Mouse (Mus musculus) CH12.LX (cell line): Measurements from ENCODE around the gene Cmss1.

Experiments
- CTCF ChIP-seq, 2 experiments: IDR thresholded peaks in 1 of 2; conservative IDR thresholded peaks in 1 of 2; 2 replicates each; pipeline ENCODE4 v1.5.1; 2011 to 2012; ENCODE audit warnings: low read depth in 2 of 2, low read length in 2 of 2, improper control_type of control experiment in 1 of 2, inconsistent platforms in 1 of 2, mild to moderate bottlenecking in 1 of 2, moderate library complexity in 1 of 2
- MAFK ChIP-seq: IDR thresholded peaks from 2 replicates; pipeline ENCODE4 v1.6.1; 2011; ENCODE audit warnings: low read length, improper control_type of control experiment; ENCODE audit not compliant: insufficient replicate concordance
- MAX ChIP-seq: IDR thresholded peaks from 2 replicates; pipeline ENCODE4 v1.6.1; 2011; ENCODE audit warnings: low read length, improper control_type of control experiment
- MEF2A ChIP-seq: IDR thresholded peaks from 2 replicates; pipeline ENCODE4 v1.6.1; 2014; ENCODE audit warnings: low read depth, mild to moderate bottlenecking, inconsistent platforms, low read length, improper control_type of control experiment, borderline replicate concordance
- NELFE ChIP-seq: IDR thresholded peaks from 2 replicates; pipeline ENCODE4 v1.6.1; 2011; ENCODE audit warnings: low read depth, low read length, improper control_type of control experiment
- USF1 ChIP-seq: IDR thresholded peaks from 2 replicates; pipeline ENCODE4 v1.6.1; 2014; ENCODE audit warnings: low read depth, mild to moderate bottlenecking, inconsistent platforms, low read length, improper control_type of control experiment
- ZMIZ1 ChIP-seq: IDR thresholded peaks from 2 replicates; pipeline ENCODE4 v1.6.1; 2012; ENCODE audit warnings: low read depth, mild to moderate bottlenecking, inconsistent platforms, low read length, improper control_type of control experiment

DNA sequence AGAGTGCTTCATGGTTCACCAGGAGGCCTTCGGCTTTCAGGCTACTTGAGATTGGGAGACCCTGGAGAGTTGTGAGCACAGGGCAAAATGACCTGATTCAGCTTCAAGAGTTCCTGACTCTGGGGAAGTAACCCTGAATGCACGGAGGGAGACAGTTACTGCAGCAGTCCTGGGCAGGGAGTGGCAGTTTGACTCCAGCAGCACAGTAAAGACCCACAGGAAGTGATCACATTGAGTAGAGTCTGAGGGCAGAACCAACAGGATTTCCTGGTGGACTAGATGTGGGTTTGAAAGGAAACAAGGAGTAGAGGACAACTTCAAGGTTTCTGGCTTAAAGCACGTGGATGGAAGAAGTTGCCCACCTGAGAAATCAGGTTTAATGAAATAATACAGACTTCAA, 172.0 kb downstream of the Cmss1 start:
- TF ChIP-seq USF1: no peak
- TF ChIP-seq MEF2A: no peak
- TF ChIP-seq MAFK: no peak
- TF ChIP-seq CTCF (conservative IDR thresholded peaks at IDR 0.05 in 1 of 2, IDR thresholded peaks at IDR 0.05 in 1 of 2; ENCODE audit: low read depth in 2 of 2, low read length in 2 of 2): no peak
- TF ChIP-seq MAX: no peak
- no peak for TF ChIP-seq ZMIZ1
- no peak for TF ChIP-seq NELFE
